Mouse (Mus musculus) CH12.LX (cell line): Measurements from ENCODE around the gene Wars2. TPM values are rescaled to one million over a fixed set of nuclear protein-coding genes. Genes with fewer than 3 reads are reported as not detected.

ENCODE experiments used
- DNase-seq: peaks from one replicate; pipeline ENCODE4 v3.0.0-alpha.2; 2013; ENCODE audit errors: extremely low read depth
- H3K27ac ChIP-seq: 2 replicates; pipeline ENCODE4 v1.5.1; 2012; ENCODE audit warnings: low read depth, mild to moderate bottlenecking, control low read depth, moderate library complexity; ENCODE audit not compliant: insufficient read depth
- H3K27me3 ChIP-seq: replicated peaks from 2 replicates; pipeline ENCODE3; 2012; ENCODE audit warnings: inconsistent platforms
- H3K36me3 ChIP-seq, 2 experiments: replicated peaks in 1 of 2; 2 replicates each; pipeline versions ENCODE3 to v1.6.1; 2012; ENCODE audit warnings: inconsistent platforms in 1 of 2, low read length in 1 of 2, mild to moderate bottlenecking in 1 of 2, mixed read lengths in 1 of 2, moderate library complexity in 1 of 2; ENCODE audit not compliant: control insufficient read depth in 1 of 2, insufficient read depth in 1 of 2
- H3K4me1 ChIP-seq, 2 experiments: 2 replicates each; pipeline ENCODE4 v1.6.1; 2012; ENCODE audit warnings: inconsistent platforms in 1 of 2, moderate library complexity in 1 of 2; ENCODE audit not compliant: insufficient read depth in 2 of 2, control insufficient read depth in 1 of 2
- H3K4me2 ChIP-seq: 2 replicates; pipeline ENCODE4 v1.6.1; 2012; ENCODE audit warnings: low read depth, mild to moderate bottlenecking, control low read depth; ENCODE audit not compliant: poor library complexity, insufficient read depth, severe bottlenecking
- H3K4me3 ChIP-seq, 3 experiments: fragments of 150-350 bp in 1 of 3; sonication (generic) in 1 of 3; replicated peaks in 1 of 3; 2 replicates each; pipeline versions ENCODE3 to v1.5.1; 2011 to 2012; ENCODE audit warnings: low read depth in 2 of 3, low read length in 2 of 3, mild to moderate bottlenecking in 2 of 3, moderate library complexity in 2 of 3, control low read depth in 1 of 3, improper control_type of control experiment in 1 of 3, inconsistent platforms in 1 of 3, mixed read lengths in 1 of 3; ENCODE audit not compliant: poor library complexity in 1 of 3
- H3K79me2 ChIP-seq: replicated peaks from 2 replicates; pipeline ENCODE4 v1.6.1; 2012; ENCODE audit warnings: mild to moderate bottlenecking, moderate library complexity; ENCODE audit not compliant: control insufficient read depth, poor library complexity, insufficient read depth, severe bottlenecking; ENCODE audit errors: extremely low read depth
- H3K9ac ChIP-seq: 2 replicates; pipeline ENCODE4 v1.6.1; 2012; ENCODE audit warnings: low read depth, mild to moderate bottlenecking, control low read depth, moderate library complexity; ENCODE audit not compliant: insufficient read depth
- H3K9me3 ChIP-seq: replicated peaks from 2 replicates; pipeline ENCODE3; 2012; ENCODE audit warnings: low read length, inconsistent platforms, mixed read lengths
- CHD1 ChIP-seq: IDR thresholded peaks from 2 replicates; pipeline ENCODE4 v1.6.1; 2012; ENCODE audit warnings: low read depth, low read length, improper control_type of control experiment, inconsistent platforms
- CHD2 ChIP-seq: IDR thresholded peaks from 2 replicates; pipeline ENCODE4 v1.6.1; 2011; ENCODE audit warnings: low read length, improper control_type of control experiment
- CTCF ChIP-seq, 2 experiments: IDR thresholded peaks in 1 of 2; conservative IDR thresholded peaks in 1 of 2; 2 replicates each; pipeline ENCODE4 v1.5.1; 2011 to 2012; ENCODE audit warnings: low read depth in 2 of 2, low read length in 2 of 2, improper control_type of control experiment in 1 of 2, inconsistent platforms in 1 of 2, mild to moderate bottlenecking in 1 of 2, moderate library complexity in 1 of 2
- ELF1 ChIP-seq: IDR thresholded peaks from 2 replicates; pipeline ENCODE4 v1.6.1; 2014; ENCODE audit warnings: low read depth, mild to moderate bottlenecking, inconsistent platforms, low read length, improper control_type of control experiment
- EP300 ChIP-seq: IDR thresholded peaks from 2 replicates; pipeline ENCODE4 v1.6.1; 2011; ENCODE audit warnings: low read length, improper control_type of control experiment
- ETS1 ChIP-seq: conservative IDR thresholded peaks from 2 replicates; pipeline ENCODE4 v1.6.1; 2012; ENCODE audit warnings: low read depth, mild to moderate bottlenecking, inconsistent platforms, low read length, improper control_type of control experiment, moderate library complexity
- GABPA ChIP-seq: IDR thresholded peaks from 2 replicates; pipeline ENCODE4 v1.6.1; 2012; ENCODE audit warnings: low read depth, low read length, improper control_type of control experiment, inconsistent platforms; ENCODE audit not compliant: insufficient replicate concordance
- HCFC1 ChIP-seq: IDR thresholded peaks from 2 replicates; pipeline ENCODE4 v1.6.1; 2012; ENCODE audit warnings: low read depth, mild to moderate bottlenecking, inconsistent platforms, low read length, improper control_type of control experiment
- JUN ChIP-seq: IDR thresholded peaks from 2 replicates; pipeline ENCODE4 v1.6.1; 2011; ENCODE audit warnings: low read depth, mild to moderate bottlenecking, low read length, improper control_type of control experiment, moderate library complexity; ENCODE audit not compliant: insufficient read depth
- JUND ChIP-seq: conservative IDR thresholded peaks from 2 replicates; pipeline ENCODE4 v1.6.1; 2011; ENCODE audit warnings: low read depth, low read length, improper control_type of control experiment
- KAT2A ChIP-seq: IDR thresholded peaks from 2 replicates; pipeline ENCODE4 v1.6.1; 2012; ENCODE audit warnings: low read length, improper control_type of control experiment, inconsistent platforms; ENCODE audit not compliant: insufficient replicate concordance
- MAFK ChIP-seq: IDR thresholded peaks from 2 replicates; pipeline ENCODE4 v1.6.1; 2011; ENCODE audit warnings: low read length, improper control_type of control experiment; ENCODE audit not compliant: insufficient replicate concordance
- MAX ChIP-seq: IDR thresholded peaks from 2 replicates; pipeline ENCODE4 v1.6.1; 2011; ENCODE audit warnings: low read length, improper control_type of control experiment
- MYC ChIP-seq: IDR thresholded peaks from 2 replicates; pipeline ENCODE4 v1.6.1; 2011; ENCODE audit warnings: low read depth, mild to moderate bottlenecking, improper control_type of control experiment, low read length
- NELFE ChIP-seq: IDR thresholded peaks from 2 replicates; pipeline ENCODE4 v1.6.1; 2011; ENCODE audit warnings: low read depth, low read length, improper control_type of control experiment
- PAX5 ChIP-seq: IDR thresholded peaks from 2 replicates; pipeline ENCODE4 v1.6.1; 2012; ENCODE audit warnings: low read length, inconsistent platforms, mixed read lengths
- POLR2A ChIP-seq: IDR thresholded peaks from 2 replicates; pipeline ENCODE4 v1.6.1; 2011; ENCODE audit warnings: low read depth, mild to moderate bottlenecking, improper control_type of control experiment, low read length
- POLR2AphosphoS2 ChIP-seq: IDR thresholded peaks from 2 replicates; pipeline ENCODE4 v1.6.1; 2011; ENCODE audit warnings: low read depth, low read length, improper control_type of control experiment
- RAD21 ChIP-seq: IDR thresholded peaks from 2 replicates; pipeline ENCODE4 v1.6.1; 2011; ENCODE audit warnings: low read depth, mild to moderate bottlenecking, low read length, improper control_type of control experiment, moderate library complexity
- SIN3A ChIP-seq: IDR thresholded peaks from 2 replicates; pipeline ENCODE4 v1.6.1; 2012; ENCODE audit warnings: low read length, improper control_type of control experiment, inconsistent platforms
- SMC3 ChIP-seq: IDR thresholded peaks from 2 replicates; pipeline ENCODE4 v1.6.1; 2011; ENCODE audit warnings: low read depth, low read length, improper control_type of control experiment
- USF1 ChIP-seq: IDR thresholded peaks from 2 replicates; pipeline ENCODE4 v1.6.1; 2014; ENCODE audit warnings: low read depth, mild to moderate bottlenecking, inconsistent platforms, low read length, improper control_type of control experiment
- ZC3H11A ChIP-seq: IDR thresholded peaks from 2 replicates; pipeline ENCODE4 v1.6.1; 2012; ENCODE audit warnings: low read depth, mild to moderate bottlenecking, inconsistent platforms, low read length, improper control_type of control experiment
- ZKSCAN1 ChIP-seq: IDR thresholded peaks from 2 replicates; pipeline ENCODE4 v1.6.1; 2012; ENCODE audit warnings: low read depth, inconsistent platforms, low read length, improper control_type of control experiment, borderline replicate concordance
- ZMIZ1 ChIP-seq: IDR thresholded peaks from 2 replicates; pipeline ENCODE4 v1.6.1; 2012; ENCODE audit warnings: low read depth, mild to moderate bottlenecking, inconsistent platforms, low read length, improper control_type of control experiment
- ZNF384 ChIP-seq: IDR thresholded peaks from 2 replicates; pipeline ENCODE4 v1.6.1; 2012; ENCODE audit warnings: low read depth, low read length, improper control_type of control experiment, inconsistent platforms
- dilution Hi-C: fragments of 300-500 bp; cut with MboI; formaldehyde crosslinking; loops from 2 replicates; pipeline ENCODE4 v1.14.3; 2020; ENCODE audit warnings: low sequenced_read_pairs; ENCODE audit not compliant: extremely low pct_unique_long_range_greater_than_20kb, extremely low pct_ligation_motif_present
- in situ Hi-C: fragments of 300-500 bp; cut with MboI; formaldehyde crosslinking; loops from 3 replicates; pipeline ENCODE4 v1.14.3; 2019; ENCODE audit warnings: low sequenced_read_pairs, low pct_ligation_motif_present, low pct_unique_long_range_greater_than_20kb, mixed read lengths
- polyA plus RNA-seq: library from polyadenylated mRNA; unstranded; fragments of >175 nt; gene quantifications from 2 replicates; pipeline ENCODE4 v1.2.1, GENCODE M21; 2012; ENCODE audit warnings: low read depth; ENCODE audit not compliant: insufficient read length
- total RNA-seq, 2 experiments: library from RNA; depleted of rRNA; stranded (reverse); fragments of 300-350 nt in 1 of 2; fragments of >200 nt in 1 of 2; gene quantifications; 2 replicates each; pipeline ENCODE4 v1.2.3; 2012 to 2014

Gene Wars2
- total and polyA plus RNA-seq, 3 experiments, result 7.1 to 10.2 (median 8.6) TPM

DNA sequence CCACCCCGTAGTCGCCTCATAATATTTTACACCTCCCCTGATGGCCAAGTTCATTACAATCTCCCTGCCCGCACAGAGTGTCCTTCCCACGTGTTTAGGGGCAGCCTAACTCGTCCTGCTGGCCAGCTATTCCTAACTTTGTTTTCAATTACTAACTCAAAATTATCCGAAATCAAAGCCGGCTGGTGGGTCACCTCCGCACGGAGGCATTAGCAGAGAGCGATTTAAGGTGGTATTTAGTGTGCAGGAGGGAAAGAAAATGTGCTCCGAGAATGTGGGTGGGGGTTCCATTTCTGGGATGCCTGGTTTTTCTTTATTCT lies 108.6 kb downstream of the Wars2 start:
- no peak overlapping the region for H3K4me2 ChIP-seq
- in situ Hi-C loops (loop anchor here (25.0 kb wide), 1 partner anchor 688 kb away; no protein-coding TSS in a partner anchor), dilution Hi-C loops (no loop called here)
- DNase-seq, result no peak
- TF ChIP-seq CHD2 (no peak), EP300 (no peak), RAD21 (no peak), ZNF384 (no peak), ZMIZ1 (no peak)
- H3K4me3 ChIP-seq, result no peak overlapping the region
- H3K27me3 ChIP-seq, result no peaks in the 10 kb centered on the region
- no peaks in the 10 kb centered on the region for H3K9me3 ChIP-seq
- no peaks in the 10 kb centered on the region for H3K36me3 ChIP-seq
- H3K9ac ChIP-seq, result no peak overlapping the region
- peaks cover 0 to 12% of the 10 kb centered on the region in 2 experiments; a peak in 1 of 4 replicates for H3K4me1 ChIP-seq
- no peaks in the 10 kb centered on the region for H3K79me2 ChIP-seq
- no peak overlapping the region for H3K27ac ChIP-seq

- DNase-seq, result peak; percentile 28
- in situ Hi-C loops, result loop anchor here (25.0 kb wide), 1 partner anchor 687 kb away; no protein-coding TSS in a partner anchor
- TF ChIP-seq MAFK (peak; percentile 47; the same call in 1 of the 2 replicates), POLR2AphosphoS2 (no peak), POLR2A (no peak), PAX5 (no peak), ELF1 (no peak), GABPA (no peak), ZC3H11A (no peak), SMC3 (peak; percentile 32), MYC (no peak), SIN3A (no peak), NELFE (no peak), KAT2A (no peak), HCFC1 (no peak), ZKSCAN1 (no peak), MAX (no peak), JUND (no peak), CHD1 (no peak), ZNF384 (peak; percentile 51; the same call in 1 of the 2 replicates), ETS1 (no peak), RAD21 (peak; percentile 35), CTCF (conservative IDR thresholded peaks at IDR 0.05 in 1 of 2, IDR thresholded peaks at IDR 0.05 in 1 of 2; ENCODE audit: low read depth in 2 of 2, low read length in 2 of 2) (peak in 1 of 2 experiments; percentile 42; a peak in 2 of 4 replicates), JUN (no peak), USF1 (no peak)
- Histone ChIP-seq H3K36me3 (no peaks in the 10 kb centered on the region), H3K9me3 (no peaks in the 10 kb centered on the region), H3K27ac (no peak overlapping the region), H3K79me2 (no peaks in the 10 kb centered on the region), H3K4me1 (peaks cover 0 to 12% of the 10 kb centered on the region in 2 experiments; a peak in 1 of 4 replicates), H3K9ac (no peak overlapping the region), H3K27me3 (no peaks in the 10 kb centered on the region), H3K4me2 (0 out of 2 replicates have a peak overlapping the region, but pooled peaks have one; percentile 33), H3K4me3 (no peak overlapping the region)
- dilution Hi-C loops, result no loop called here
These were observed 109.0 kb downstream of the Wars2 start for GRCm38 (mm10) chr3:99249906-99250305.
